Mouse (Mus musculus) MEL (cell line): ENCODE measurements around the gene Nfkbid. TPM values are rescaled to one million over a fixed set of nuclear protein-coding genes. Genes with fewer than 3 reads are reported as not detected.

ENCODE experiments used
- DNase-seq: peaks from one replicate; pipeline ENCODE4 v3.0.0; 2011; ENCODE audit warnings: low read depth, low spot score
- H3K27ac ChIP-seq: 2 replicates; pipeline ENCODE4 v1.5.1; 2012; ENCODE audit warnings: low read depth, mild to moderate bottlenecking, control low read depth, low read length, moderate library complexity; ENCODE audit not compliant: control insufficient read depth
- H3K27me3 ChIP-seq, 2 experiments: fragments of 150-350 bp in 1 of 2; sonication (generic) in 1 of 2; 2 replicates each; pipeline ENCODE4 v1.6.1; 2012; ENCODE audit warnings: low read length in 2 of 2, mild to moderate bottlenecking in 2 of 2, improper control_type of control experiment in 1 of 2, moderate library complexity in 1 of 2; ENCODE audit not compliant: insufficient read depth in 2 of 2, control insufficient read depth in 1 of 2
- H3K36me3 ChIP-seq, 2 experiments: 2 replicates each; pipeline ENCODE4 v1.6.1; 2012 to 2014; ENCODE audit warnings: low read length in 2 of 2, improper control_type of control experiment in 1 of 2, inconsistent platforms in 1 of 2, mild to moderate bottlenecking in 1 of 2; ENCODE audit not compliant: insufficient read depth in 2 of 2, control insufficient read depth in 1 of 2
- H3K4me1 ChIP-seq, 2 experiments: fragments of 150-350 bp in 1 of 2; sonication (generic) in 1 of 2; 2 replicates each; pipeline ENCODE4 v1.6.1; 2012; ENCODE audit warnings: low read length in 2 of 2, improper control_type of control experiment in 1 of 2, mild to moderate bottlenecking in 1 of 2; ENCODE audit not compliant: insufficient read depth in 2 of 2, control insufficient read depth in 1 of 2
- H3K4me3 ChIP-seq, 2 experiments: fragments of 150-350 bp in 1 of 2; sonication (generic) in 1 of 2; 2 replicates each; pipeline ENCODE4 v1.5.1; 2012; ENCODE audit warnings: low read depth in 2 of 2, low read length in 2 of 2, mild to moderate bottlenecking in 2 of 2, moderate library complexity in 2 of 2, control low read depth in 1 of 2, improper control_type of control experiment in 1 of 2; ENCODE audit not compliant: control insufficient read depth in 1 of 2, insufficient read depth in 1 of 2
- H3K79me2 ChIP-seq: 2 replicates; pipeline ENCODE4 v1.6.1; 2012; ENCODE audit warnings: mild to moderate bottlenecking, low read length, moderate library complexity; ENCODE audit not compliant: control insufficient read depth, poor library complexity, insufficient read depth
- H3K9ac ChIP-seq: 2 replicates; pipeline ENCODE4 v1.6.1; 2012; ENCODE audit warnings: low read depth, mild to moderate bottlenecking, control low read depth, low read length, moderate library complexity; ENCODE audit not compliant: control insufficient read depth, poor library complexity, severe bottlenecking
- H3K9me3 ChIP-seq: fragments of 150-350 bp; sonication (generic); replicated peaks from 2 replicates; pipeline ENCODE4 v1.6.1; 2012; ENCODE audit warnings: mild to moderate bottlenecking, low read length, improper control_type of control experiment, moderate library complexity; ENCODE audit not compliant: insufficient read depth
- BHLHE40 ChIP-seq: IDR thresholded peaks from 2 replicates; pipeline ENCODE4 v1.6.1; 2012; ENCODE audit warnings: low read depth, mild to moderate bottlenecking, inconsistent platforms, low read length, improper control_type of control experiment, borderline replicate concordance
- CHD1 ChIP-seq: IDR thresholded peaks from 2 replicates; pipeline ENCODE4 v1.6.1; 2012; ENCODE audit warnings: low read depth, mild to moderate bottlenecking, inconsistent platforms, low read length, improper control_type of control experiment
- CHD2 ChIP-seq: IDR thresholded peaks from 2 replicates; pipeline ENCODE4 v1.6.1; 2011; ENCODE audit warnings: low read length, improper control_type of control experiment
- E2F4 ChIP-seq: IDR thresholded peaks from 2 replicates; pipeline ENCODE4 v1.6.1; 2011; ENCODE audit warnings: low read depth, low read length, improper control_type of control experiment, borderline replicate concordance
- ELF1 ChIP-seq: IDR thresholded peaks from 2 replicates; pipeline ENCODE4 v1.6.1; 2014; ENCODE audit warnings: low read depth, mild to moderate bottlenecking, inconsistent platforms, low read length, improper control_type of control experiment, moderate library complexity
- EP300 ChIP-seq, 2 experiments: IDR thresholded peaks; 2 replicates each; pipeline ENCODE4 v1.6.1; 2011; ENCODE audit warnings: improper control_type of control experiment in 2 of 2, low read length in 2 of 2, low read depth in 1 of 2, mild to moderate bottlenecking in 1 of 2
- ETS1 ChIP-seq: IDR thresholded peaks from 2 replicates; pipeline ENCODE4 v1.6.1; 2012; ENCODE audit warnings: low read depth, mild to moderate bottlenecking, inconsistent platforms, low read length, improper control_type of control experiment, moderate library complexity
- GABPA ChIP-seq: IDR thresholded peaks from 2 replicates; pipeline ENCODE4 v1.6.1; 2012; ENCODE audit warnings: low read depth, mild to moderate bottlenecking, inconsistent platforms, low read length, improper control_type of control experiment, moderate library complexity
- GATA1 ChIP-seq: IDR thresholded peaks from 2 replicates; pipeline ENCODE4 v1.6.1; 2011; ENCODE audit warnings: low read depth, low read length, improper control_type of control experiment
- HCFC1 ChIP-seq: IDR thresholded peaks from 2 replicates; pipeline ENCODE4 v1.6.1; 2012; ENCODE audit warnings: low read depth, mild to moderate bottlenecking, inconsistent platforms, low read length, improper control_type of control experiment, moderate library complexity
- JUND ChIP-seq: IDR thresholded peaks from 2 replicates; pipeline ENCODE4 v1.6.1; 2011; ENCODE audit warnings: low read depth, mild to moderate bottlenecking, improper control_type of control experiment, low read length
- KAT2A ChIP-seq: conservative IDR thresholded peaks from 2 replicates; pipeline ENCODE4 v1.6.1; 2012; ENCODE audit warnings: low read depth, low read length, improper control_type of control experiment, inconsistent platforms
- MAFK ChIP-seq: IDR thresholded peaks from 2 replicates; pipeline ENCODE4 v1.6.1; 2011; ENCODE audit warnings: low read depth, mild to moderate bottlenecking, low read length, improper control_type of control experiment, borderline replicate concordance
- MAX ChIP-seq: IDR thresholded peaks from 2 replicates; pipeline ENCODE4 v1.6.1; 2011; ENCODE audit warnings: low read length, improper control_type of control experiment
- MAZ ChIP-seq: IDR thresholded peaks from 2 replicates; pipeline ENCODE4 v1.6.1; 2012; ENCODE audit warnings: low read depth, mild to moderate bottlenecking, inconsistent platforms, low read length, improper control_type of control experiment
- MEF2A ChIP-seq: IDR thresholded peaks from 2 replicates; pipeline ENCODE4 v1.6.1; 2014; ENCODE audit warnings: low read depth, mild to moderate bottlenecking, inconsistent platforms, low read length, improper control_type of control experiment; ENCODE audit not compliant: poor library complexity, insufficient replicate concordance, severe bottlenecking; ENCODE audit errors: extremely low read depth
- MXI1 ChIP-seq: IDR thresholded peaks from 2 replicates; pipeline ENCODE4 v1.6.1; 2011; ENCODE audit warnings: mild to moderate bottlenecking, low read depth, low read length, improper control_type of control experiment
- MYB ChIP-seq: IDR thresholded peaks from 2 replicates; pipeline ENCODE4 v1.6.1; 2011; ENCODE audit warnings: mild to moderate bottlenecking, low read depth, low read length, improper control_type of control experiment
- MYC ChIP-seq: IDR thresholded peaks from 2 replicates; pipeline ENCODE4 v1.6.1; 2011; ENCODE audit warnings: low read depth, mild to moderate bottlenecking, low read length, improper control_type of control experiment, moderate library complexity
- NELFE ChIP-seq: IDR thresholded peaks from 2 replicates; pipeline ENCODE4 v1.6.1; 2011; ENCODE audit warnings: low read depth, low read length, improper control_type of control experiment
- NRF1 ChIP-seq: IDR thresholded peaks from 2 replicates; pipeline ENCODE4 v1.6.1; 2014; ENCODE audit warnings: low read depth, mild to moderate bottlenecking, inconsistent platforms, low read length, improper control_type of control experiment, moderate library complexity; ENCODE audit not compliant: poor library complexity, insufficient read depth, severe bottlenecking
- POLR2A ChIP-seq, 2 experiments: IDR thresholded peaks; 2 replicates each; pipeline ENCODE4 v1.6.1; 2011 to 2012; ENCODE audit warnings: low read length in 2 of 2, mild to moderate bottlenecking in 2 of 2, control low read depth in 1 of 2, improper control_type of control experiment in 1 of 2, low read depth in 1 of 2, moderate library complexity in 1 of 2; ENCODE audit not compliant: control insufficient read depth in 1 of 2, insufficient read depth in 1 of 2, poor library complexity in 1 of 2
- POLR2AphosphoS2 ChIP-seq: IDR thresholded peaks from 2 replicates; pipeline ENCODE4 v1.6.1; 2011; ENCODE audit warnings: low read length, improper control_type of control experiment
- POLR2AphosphoS5 ChIP-seq: IDR thresholded peaks from 2 replicates; pipeline ENCODE4 v1.6.1; 2012; ENCODE audit warnings: low read depth, borderline replicate concordance, mild to moderate bottlenecking, inconsistent platforms, low read length, moderate library complexity, mixed read lengths
- RAD21 ChIP-seq: IDR thresholded peaks from 2 replicates; pipeline ENCODE4 v1.6.1; 2011; ENCODE audit warnings: mild to moderate bottlenecking, low read depth, low read length, improper control_type of control experiment
- RCOR1 ChIP-seq: IDR thresholded peaks from 2 replicates; pipeline ENCODE4 v1.6.1; 2012; ENCODE audit warnings: low read depth, mild to moderate bottlenecking, inconsistent platforms, low read length, improper control_type of control experiment
- SIN3A ChIP-seq: IDR thresholded peaks from 2 replicates; pipeline ENCODE4 v1.6.1; 2012; ENCODE audit warnings: low read length, improper control_type of control experiment, inconsistent platforms
- TAL1 ChIP-seq: IDR thresholded peaks from 2 replicates; pipeline ENCODE4 v1.6.1; 2012; ENCODE audit warnings: mild to moderate bottlenecking, inconsistent platforms, low read length, moderate library complexity, mixed read lengths
- TBP ChIP-seq: IDR thresholded peaks from 2 replicates; pipeline ENCODE4 v1.8.0; 2011; ENCODE audit warnings: low read depth, low read length, improper control_type of control experiment
- TCF12 ChIP-seq: IDR thresholded peaks from 2 replicates; pipeline ENCODE4 v1.6.1; 2014; ENCODE audit warnings: low read depth, mild to moderate bottlenecking, inconsistent platforms, low read length, improper control_type of control experiment, moderate library complexity
- USF1 ChIP-seq: IDR thresholded peaks from 2 replicates; pipeline ENCODE4 v1.6.1; 2014; ENCODE audit warnings: low read depth, mild to moderate bottlenecking, inconsistent platforms, low read length, improper control_type of control experiment, moderate library complexity
- USF2 ChIP-seq, 2 experiments: IDR thresholded peaks; 2 replicates each; pipeline ENCODE4 v1.6.1; 2011 to 2012; ENCODE audit warnings: improper control_type of control experiment in 2 of 2, low read length in 2 of 2, borderline replicate concordance in 1 of 2, inconsistent platforms in 1 of 2, low read depth in 1 of 2, mild to moderate bottlenecking in 1 of 2; ENCODE audit not compliant: insufficient read depth in 1 of 2
- ZC3H11A ChIP-seq: IDR thresholded peaks from 2 replicates; pipeline ENCODE4 v1.6.1; 2012; ENCODE audit warnings: low read depth, mild to moderate bottlenecking, inconsistent platforms, low read length, improper control_type of control experiment
- ZKSCAN1 ChIP-seq: IDR thresholded peaks from 2 replicates; pipeline ENCODE4 v1.6.1; 2012; ENCODE audit warnings: low read depth, mild to moderate bottlenecking, inconsistent platforms, low read length, improper control_type of control experiment, moderate library complexity
- ZMIZ1 ChIP-seq: IDR thresholded peaks from 2 replicates; pipeline ENCODE4 v1.6.1; 2012; ENCODE audit warnings: low read depth, mild to moderate bottlenecking, inconsistent platforms, low read length, improper control_type of control experiment, moderate library complexity
- ZNF384 ChIP-seq: IDR thresholded peaks from 2 replicates; pipeline ENCODE4 v1.6.1; 2012; ENCODE audit warnings: low read depth, mild to moderate bottlenecking, inconsistent platforms, low read length, improper control_type of control experiment
- polyA plus RNA-seq, 2 experiments: library from polyadenylated mRNA; stranded (reverse) in 1 of 2; unstranded in 1 of 2; fragments of >175 nt in 1 of 2; fragments of >200 nt in 1 of 2; gene quantifications; 2 replicates each; pipeline versions ENCODE4 v1.2.1 to v1.2.4; 2012; ENCODE audit warnings: low replicate concordance in 2 of 2, low read depth in 1 of 2; ENCODE audit not compliant: insufficient read length in 2 of 2, insufficient read depth in 1 of 2, missing spikeins in 1 of 2
- total RNA-seq: library from RNA; depleted of rRNA; stranded (reverse); fragments of 300-350 nt; gene quantifications from 2 replicates; pipeline ENCODE4 v1.2.3, GENCODE M21; 2012; rRNA removed

Nfkbid gene
- total RNA-seq (6.2 and 7.0 TPM in 2 replicates), polyA plus RNA-seq (10 to 100 TPM in 1 of 2 experiments, not detected in 1; 16.7 TPM)

DNA sequence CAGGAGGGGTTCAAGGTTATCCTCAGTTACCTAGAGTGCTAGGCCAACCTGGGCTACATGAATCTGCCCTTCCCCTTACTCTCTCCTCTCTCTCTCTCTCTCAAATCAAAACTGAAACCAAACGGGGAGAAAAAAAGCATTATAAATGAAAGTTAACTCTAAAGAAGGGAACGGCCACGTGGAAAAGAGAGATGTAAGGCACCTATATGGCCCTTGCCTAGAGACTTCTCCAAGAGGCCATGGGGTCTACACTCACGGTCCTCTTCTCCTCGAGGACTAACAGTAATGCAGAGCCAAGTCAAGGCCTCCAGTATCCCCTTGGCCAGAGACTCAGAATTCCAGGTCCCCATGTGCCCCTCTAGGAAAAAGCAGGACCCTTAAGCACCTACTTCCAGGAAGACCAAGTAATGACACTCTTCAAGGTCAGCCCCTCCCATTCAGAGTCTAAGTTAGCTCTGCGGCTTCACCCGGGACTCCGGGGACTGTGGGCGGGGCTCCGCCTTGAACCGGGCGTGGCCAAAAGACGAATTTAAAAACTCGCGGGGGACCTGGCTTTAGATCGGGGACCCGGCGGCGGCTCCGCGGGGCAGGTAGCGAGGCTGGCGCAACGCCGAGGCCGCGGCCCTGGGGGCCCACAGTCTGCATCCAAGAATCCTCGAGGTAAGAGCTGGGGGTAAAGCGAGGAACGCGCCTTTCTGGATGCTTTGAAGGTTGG is at the start of gene Nfkbid:
TSS of gene Nfkbid (plus strand) at position 558 of the 715 bp plus-strand sequence.
- Histone ChIP-seq H3K4me3 (peak within 1 kb of the TSS; percentile 75 to 77), H3K79me2 (peaks cover 21% of the 10 kb centered on the region), H3K36me3 (peaks cover 2 to 19% of the 10 kb centered on the region in 2 experiments; a peak in 3 of 4 replicates), H3K4me1 (peaks cover 0 to 28% of the 10 kb centered on the region in 2 experiments; a peak in 3 of 4 replicates), H3K27me3 (no peaks in the 10 kb centered on the region), H3K9me3 (no peaks in the 10 kb centered on the region), H3K27ac (peak within 1 kb of the TSS; percentile 92), H3K9ac (peak within 1 kb of the TSS; percentile 83)
- DNase-seq: peak; percentile 93
- TF ChIP-seq NRF1 (peak; percentile 41; the same call in 1 of the 2 replicates), BHLHE40 (no peak), ZNF384 (no peak), GATA1 (no peak), POLR2AphosphoS5 (no peak), MXI1 (peak; percentile 69), E2F4 (no peak), RAD21 (no peak), CHD2 (no peak), MAFK (no peak), ZC3H11A (no peak), ELF1 (no peak), POLR2A (IDR thresholded peaks at IDR 0.05; ENCODE audit: control insufficient read depth in 1 of 2, insufficient read depth in 1 of 2, low read depth in 1 of 2, low read length in 2 of 2, poor library complexity in 1 of 2) (peak; percentile 63 to 90), MYB (no peak), HCFC1 (peak; percentile 66), MEF2A (no peak), MAZ (peak; percentile 56; the same call in 1 of the 2 replicates), MAX (no peak; the same call in 1 of the 2 replicates), GABPA (no peak), SIN3A (no peak; the same call in none of the 2 replicates), ZKSCAN1 (no peak), ZMIZ1 (peak; percentile 94), RCOR1 (no peak), MYC (no peak), TCF12 (no peak), USF1 (no peak), TBP (peak; percentile 67), TAL1 (no peak), CHD1 (no peak), USF2 (IDR thresholded peaks at IDR 0.05; ENCODE audit: borderline replicate concordance in 1 of 2, insufficient read depth in 1 of 2, low read depth in 1 of 2, low read length in 2 of 2) (no peak), EP300 (IDR thresholded peaks at IDR 0.05; ENCODE audit: low read depth in 1 of 2, low read length in 2 of 2) (no peak), POLR2AphosphoS2 (peak; percentile 84; the same call in 1 of the 2 replicates), NELFE (peak; percentile 90), KAT2A (no peak), ETS1 (peak; percentile 47; the same call in 1 of the 2 replicates), JUND (no peak)
